Mouse (Mus musculus): ENCODE measurements at regions not wholly inside any gene's neighbourhood (a gene's known extent, or its start where the extent isn't known, plus 50 kb on each side); places are given as distances from the start of the nearest gene placed in this dataset.

- no peak for TF ChIP-seq POLR2A (IDR thresholded peaks at IDR 0.05; ENCODE audit: borderline replicate concordance, insufficient read depth, low read length)
- TF ChIP-seq CTCF (IDR thresholded peaks at IDR 0.05; ENCODE audit: borderline replicate concordance, insufficient read depth, low read depth, low read length) = no peak
These were observed 548.9 kb upstream of the Tmpo start for GRCm38 (mm10) chr10:91730062-91730461.
